17 mouse cellular contexts compared by ENCODE assay signal in the genomic region with DNA sequence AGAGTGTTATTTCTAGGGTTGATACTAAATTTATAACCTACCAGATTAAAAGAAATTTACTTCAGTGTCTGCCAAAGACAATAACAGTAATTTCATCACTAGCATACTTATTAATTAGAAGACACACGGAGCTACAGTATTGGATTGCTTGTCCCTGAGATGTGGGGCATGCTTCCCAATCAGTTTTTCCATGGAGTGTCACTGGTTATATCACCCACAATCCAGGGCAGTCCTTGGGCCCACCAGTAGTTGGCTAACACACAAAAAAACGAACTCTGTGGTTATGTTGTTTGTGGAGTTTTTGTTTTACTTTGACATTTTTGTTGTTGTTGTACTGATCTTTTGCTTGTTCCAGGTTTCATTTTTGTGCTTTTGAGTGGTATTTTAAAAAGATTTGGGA. TPM values are rescaled to one million over a fixed set of nuclear protein-coding genes. Genes with fewer than 3 reads are reported as not detected.
DNase-seq lines count a peak whose midpoint lies in the region; ATAC-seq and TF ChIP-seq lines count a peak whose summit lies in the region.
"Had no signal": no experiment of that assay in that cellular context is flagged by ENCODE, and none has a peak within 500 bp of the region (broad histone marks: within the 10 kb centered on the region; RNA-seq: fewer than 3 reads in every experiment).

No protein-coding gene starts in this region.

- intact Hi-C loops in gastrocnemius, adult 2 months (cut with DNase I): loop anchor here (10.0 kb wide), 1 partner anchor 920 kb away; no protein-coding TSS in a partner anchor

- no peak for ATAC-seq in forebrain, embryonic 15.5 days (replicated peaks)
- no peak for ATAC-seq in forebrain, embryonic 11.5 days (replicated peaks; ENCODE audit: low FRiP score)
- ATAC-seq in liver, embryonic 12.5 days: no peak
- ATAC-seq in liver, embryonic 11.5 days (replicated peaks; ENCODE audit: low FRiP score): no peak
- ATAC-seq: midbrain, embryonic 13.5 days had no signal

- peaks cover 6% of the 10 kb centered on the region; the same call in 1 of the 2 replicates for H3K79me2 ChIP-seq in CH12.LX (replicated peaks; ENCODE audit: control insufficient read depth, extremely low read depth, insufficient read depth, poor library complexity, severe bottlenecking)

- no peak overlapping the region for H3K4me2 ChIP-seq in forebrain, embryonic 15.5 days (replicated peaks)
- H3K4me2 ChIP-seq in forebrain, embryonic 11.5 days (ENCODE audit: low read depth, low read length, severe bottlenecking): no peak overlapping the region
- H3K4me2 ChIP-seq in liver, embryonic 12.5 days: peak overlapping the region; percentile 33
- H3K4me2 ChIP-seq in liver, embryonic 11.5 days: no peak overlapping the region; the same call in 1 of the 2 replicates
- peak overlapping the region; percentile 17 for H3K4me2 ChIP-seq in CH12.LX (ENCODE audit: insufficient read depth, low read depth, poor library complexity, severe bottlenecking)

- no peak for DNase-seq in forebrain, embryonic 11.5 days (ENCODE audit: low spot score)
- no peak for DNase-seq in liver, embryonic 11.5 days (ENCODE audit: low spot score)
- peak; percentile 26 for DNase-seq in 3T3-L1 (ENCODE audit: low read depth, low spot score)
- no peak for DNase-seq in CH12.LX (ENCODE audit: extremely low read depth)
- no peak for DNase-seq in kidney, postnatal 4 days
- no peak for DNase-seq in gastrocnemius, adult 2 months
- DNase-seq: cerebellum, adult 11-12 months; heart, postnatal 14 days; kidney, adult 18-20 months; right cerebral cortex, postnatal 25 days had no signal

- TF ChIP-seq POLR2A in CH12.LX (IDR thresholded peaks at IDR 0.05; ENCODE audit: low read depth, low read length): no peak

- in situ Hi-C loops in CH12.LX (cut with MboI; ENCODE audit: low pct_ligation_motif_present, low pct_unique_long_range_greater_than_20kb, low sequenced_read_pairs): no loop called here

- no peak for TF ChIP-seq RAD21 in CH12.LX (IDR thresholded peaks at IDR 0.05; ENCODE audit: low read depth, low read length)

- H3K36me3 ChIP-seq in forebrain, embryonic 15.5 days: no peaks in the 10 kb centered on the region
- H3K36me3 ChIP-seq in forebrain, embryonic 11.5 days (ENCODE audit: control insufficient read depth, insufficient read depth, low read length): no peaks in the 10 kb centered on the region
- H3K36me3 ChIP-seq in liver, embryonic 12.5 days: no peaks in the 10 kb centered on the region
- peaks cover 2% of the 10 kb centered on the region; the same call in 1 of the 2 replicates for H3K36me3 ChIP-seq in liver, embryonic 11.5 days (ENCODE audit: control insufficient read depth, insufficient read depth, low read length)
- peaks cover 0 to 7% of the 10 kb centered on the region in 2 experiments for H3K36me3 ChIP-seq in CH12.LX (replicated peaks in 1 of 2; ENCODE audit: control insufficient read depth in 1 of 2, insufficient read depth in 1 of 2, low read length in 1 of 2)
- H3K36me3 ChIP-seq: heart, embryonic 12.5 days; hindbrain, embryonic 15.5 days; lung, embryonic 15.5 days; midbrain, embryonic 13.5 days had no signal

- H3K9ac ChIP-seq in forebrain, embryonic 15.5 days (replicated peaks): no peak overlapping the region
- H3K9ac ChIP-seq in forebrain, embryonic 11.5 days (ENCODE audit: low read length): no peak overlapping the region
- no peak overlapping the region for H3K9ac ChIP-seq in liver, embryonic 12.5 days
- H3K9ac ChIP-seq in liver, embryonic 11.5 days (ENCODE audit: low read depth, low read length): no peak overlapping the region
- H3K9ac ChIP-seq in CH12.LX (ENCODE audit: insufficient read depth, low read depth): no peak overlapping the region; the same call in 1 of the 2 replicates
- H3K9ac ChIP-seq: heart, embryonic 12.5 days had no signal

- 0 out of 2 replicates have a peak overlapping the region, but pooled peaks have one; percentile 27 for H3K27ac ChIP-seq in forebrain, embryonic 15.5 days (replicated peaks)
- no peak overlapping the region for H3K27ac ChIP-seq in forebrain, embryonic 11.5 days (ENCODE audit: low read depth, low read length)
- H3K27ac ChIP-seq in liver, embryonic 12.5 days: no peak overlapping the region
- H3K27ac ChIP-seq in liver, embryonic 11.5 days (ENCODE audit: low read depth, low read length): no peak overlapping the region
- H3K27ac ChIP-seq in CH12.LX (ENCODE audit: insufficient read depth, low read depth): peak overlapping the region; percentile 64
- no peak overlapping the region for H3K27ac ChIP-seq in gastrocnemius, adult 2 months
- H3K27ac ChIP-seq: kidney, postnatal 0 days had no signal

- WGBS in forebrain, embryonic 15.5 days: 52% methylated on average over 2 of the region's 2 CpGs
- 82% methylated on average over 2 of the region's 2 CpGs for WGBS in forebrain, embryonic 11.5 days
- WGBS in liver, embryonic 12.5 days (ENCODE audit: insufficient replicate concordance): 67% methylated on average over 2 of the region's 2 CpGs
- WGBS in liver, embryonic 11.5 days: 66% methylated on average over 2 of the region's 2 CpGs

- peak in 1 of 2 experiments; percentile 5; a peak in 1 of 4 replicates for TF ChIP-seq CTCF in CH12.LX (conservative IDR thresholded peaks at IDR 0.05 in 1 of 2, IDR thresholded peaks at IDR 0.05 in 1 of 2; ENCODE audit: low read depth in 2 of 2, low read length in 2 of 2)
- no peak for TF ChIP-seq CTCF in gastrocnemius, adult 2 months (IDR thresholded peaks at IDR 0.05)

- no peaks in the 10 kb centered on the region for H3K27me3 ChIP-seq in forebrain, embryonic 15.5 days
- no peaks in the 10 kb centered on the region for H3K27me3 ChIP-seq in forebrain, embryonic 11.5 days (ENCODE audit: control insufficient read depth, insufficient read depth, low read length)
- no peaks in the 10 kb centered on the region for H3K27me3 ChIP-seq in liver, embryonic 12.5 days (replicated peaks)
- no peaks in the 10 kb centered on the region for H3K27me3 ChIP-seq in liver, embryonic 11.5 days (replicated peaks; ENCODE audit: control insufficient read depth, insufficient read depth, low read length)
- H3K27me3 ChIP-seq in CH12.LX (replicated peaks): no peaks in the 10 kb centered on the region
- H3K27me3 ChIP-seq: heart, embryonic 12.5 days; hindbrain, embryonic 15.5 days; lung, embryonic 15.5 days; midbrain, embryonic 13.5 days had no signal

- H3K9me3 ChIP-seq in forebrain, embryonic 15.5 days: no peaks in the 10 kb centered on the region
- no peaks in the 10 kb centered on the region for H3K9me3 ChIP-seq in forebrain, embryonic 11.5 days (ENCODE audit: control insufficient read depth, low read length)
- H3K9me3 ChIP-seq in liver, embryonic 12.5 days (replicated peaks): no peaks in the 10 kb centered on the region
- no peaks in the 10 kb centered on the region for H3K9me3 ChIP-seq in liver, embryonic 11.5 days (ENCODE audit: control insufficient read depth, low read length)
- H3K9me3 ChIP-seq in CH12.LX (replicated peaks; ENCODE audit: low read length): no peaks in the 10 kb centered on the region
- H3K9me3 ChIP-seq: heart, embryonic 12.5 days; hindbrain, embryonic 15.5 days; lung, embryonic 15.5 days; midbrain, embryonic 13.5 days had no signal

- H3K4me3 ChIP-seq in forebrain, embryonic 15.5 days: no peak overlapping the region
- H3K4me3 ChIP-seq in forebrain, embryonic 11.5 days (ENCODE audit: low read depth, low read length): no peak overlapping the region
- H3K4me3 ChIP-seq in liver, embryonic 12.5 days: no peak overlapping the region
- no peak overlapping the region; the same call in 1 of the 2 replicates for H3K4me3 ChIP-seq in liver, embryonic 11.5 days (ENCODE audit: low read depth, low read length)
- peak overlapping the region in 2 of 3 experiments; percentile 67 to 73 for H3K4me3 ChIP-seq in CH12.LX (replicated peaks in 1 of 3; ENCODE audit: low read depth in 2 of 3, low read length in 2 of 3, poor library complexity in 1 of 3)
- H3K4me3 ChIP-seq in gastrocnemius, adult 2 months: no peak overlapping the region

- H3K4me1 ChIP-seq in forebrain, embryonic 15.5 days: peaks cover 32% of the 10 kb centered on the region
- peaks cover 8% of the 10 kb centered on the region; the same call in 1 of the 2 replicates for H3K4me1 ChIP-seq in forebrain, embryonic 11.5 days (replicated peaks; ENCODE audit: control insufficient read depth, insufficient read depth, low read length)
- peaks cover 36% of the 10 kb centered on the region for H3K4me1 ChIP-seq in liver, embryonic 12.5 days
- H3K4me1 ChIP-seq in liver, embryonic 11.5 days (replicated peaks; ENCODE audit: control insufficient read depth, insufficient read depth, low read length): peaks cover 26% of the 10 kb centered on the region
- H3K4me1 ChIP-seq in CH12.LX (ENCODE audit: control insufficient read depth in 1 of 2, insufficient read depth in 2 of 2): peaks cover 2 to 50% of the 10 kb centered on the region in 2 experiments

- TF ChIP-seq EP300 in CH12.LX (IDR thresholded peaks at IDR 0.05; ENCODE audit: low read length): no peak

- dilution Hi-C loops in CH12.LX (cut with MboI; ENCODE audit: extremely low pct_ligation_motif_present, extremely low pct_unique_long_range_greater_than_20kb, low sequenced_read_pairs): no loop called here

TF ChIP-seq in CH12.LX, 34 proteins besides CTCF, POLR2A, EP300 and RAD21:
- TF ChIP-seq UBTF (IDR thresholded peaks at IDR 0.05; ENCODE audit: low read depth, low read length) (no peak), SIN3A (IDR thresholded peaks at IDR 0.05; ENCODE audit: low read length) (0 out of 2 replicates have a peak, but pooled peaks have one; percentile 8), MYC (IDR thresholded peaks at IDR 0.05; ENCODE audit: low read depth, low read length) (0 out of 2 replicates have a peak, but pooled peaks have one; percentile 16), TBP (conservative IDR thresholded peaks at IDR 0.05; ENCODE audit: low read depth, low read length) (no peak), MAX (IDR thresholded peaks at IDR 0.05; ENCODE audit: low read length) (0 out of 2 replicates have a peak, but pooled peaks have one; percentile 25), USF1 (IDR thresholded peaks at IDR 0.05; ENCODE audit: low read depth, low read length) (no peak), ZNF384 (IDR thresholded peaks at IDR 0.05; ENCODE audit: low read depth, low read length) (peak; percentile 27; the same call in 1 of the 2 replicates)

RNA-seq across cellular contexts. Expression of gene Dpy19l1, which starts 1.4 kb away (rescaled TPM):
- polyA plus RNA-seq in forebrain, embryonic 15.5 days (2015; fragmentation: Nextera tagmentation; extraction: Ambion mirVana): 34.7 and 52.8 TPM in 2 replicates
- 21.5 and 24.2 TPM in 2 replicates for polyA plus RNA-seq in forebrain, embryonic 11.5 days (2014; fragmentation: Nextera tagmentation; extraction: Ambion mirVana)
- polyA plus RNA-seq in liver, embryonic 12.5 days (2016; fragmentation: Nextera tagmentation; extraction: Ambion mirVana): 27.4 and 30.8 TPM in 2 replicates
- polyA plus RNA-seq in liver, embryonic 11.5 days (2014; fragmentation: Nextera tagmentation; extraction: Ambion mirVana): 23.5 and 26.0 TPM in 2 replicates
- total RNA-seq in CH12.LX (2012; rRNA removed) (21.2 and 27.4 TPM in 2 replicates), CH12.LX (2014; rRNA removed) (44.1 and 48.2 TPM in 2 replicates)
- polyA plus RNA-seq in CH12.LX (2012; ENCODE audit: insufficient read length, low read depth): 23.4 and 26.3 TPM in 2 replicates
- 1 to 10 TPM; 3.6 to 5.7 TPM for total RNA-seq in gastrocnemius, adult 2 months (2021)

Comparison
In these comparisons a context has a peak if more than half of its experiments do, and no peak if none do; other contexts are left out.
1. H3K27ac ChIP-seq: peak in forebrain, embryonic 15.5 days (single experiment) and CH12.LX (single experiment); none in forebrain, embryonic 11.5 days (single experiment), liver, embryonic 12.5 days (single experiment), liver, embryonic 11.5 days (single experiment) and gastrocnemius, adult 2 months (single experiment).
2. H3K4me2 ChIP-seq: peak in liver, embryonic 12.5 days (single experiment) and CH12.LX (single experiment); none in forebrain, embryonic 15.5 days (single experiment), forebrain, embryonic 11.5 days (single experiment) and liver, embryonic 11.5 days (single experiment).
3. H3K4me3 ChIP-seq: peak in CH12.LX (2 of 3); none in forebrain, embryonic 15.5 days (single experiment), forebrain, embryonic 11.5 days (single experiment), liver, embryonic 12.5 days (single experiment), liver, embryonic 11.5 days (single experiment) and gastrocnemius, adult 2 months (single experiment).